ENCODE assay signal across 16 mouse cellular contexts in genomic region chr16:12516834-12517685, GRCm38 (mm10).
A peak's percentile ranks its signal among the peaks of the same experiment; 100 is the strongest.
DNase-seq lines count a peak whose midpoint lies in the region; ATAC-seq lines count a peak whose summit lies in the region.
"Had no signal": no experiment of that assay in that cellular context is flagged by ENCODE, and none has a peak within 500 bp of the region (broad histone marks: within the 10 kb centered on the region; RNA-seq: fewer than 3 reads in every experiment).

No protein-coding gene starts in this region.

- peak; percentile 27 for DNase-seq in embryonic facial prominence, embryonic 14.5 days (ENCODE audit: low spot score)
- DNase-seq in embryonic facial prominence, embryonic 10.5 days (ENCODE audit: low spot score): no peak
- peak; percentile 6 for DNase-seq in kidney, postnatal 10 days
- DNase-seq in kidney, postnatal 14 days: no peak
- peak; percentile 45 for DNase-seq in lung, postnatal 10 days
- no peak for DNase-seq in lung, postnatal 36 days
- DNase-seq in T-cell, adult 2 months (ENCODE audit: low spot score): no peak
- DNase-seq: adrenal gland, postnatal 25 days; cerebellum, postnatal 10 days; embryo, embryonic 11 days; gastrocnemius, postnatal 10 days had no signal

- 56% methylated on average over 8 of the region's 8 CpGs for WGBS in embryonic facial prominence, embryonic 14.5 days
- WGBS in embryonic facial prominence, embryonic 10.5 days: 88% methylated on average over 8 of the region's 8 CpGs
- WGBS in stomach, embryonic 16.5 days: 39% methylated on average over 8 of the region's 8 CpGs

- H3K9ac ChIP-seq in embryonic facial prominence, embryonic 14.5 days (ENCODE audit: low read depth, low read length): no peak overlapping the region
- H3K9ac ChIP-seq in stomach, embryonic 16.5 days (ENCODE audit: low read length): no peak overlapping the region
- H3K9ac ChIP-seq: hindbrain, embryonic 15.5 days; limb, embryonic 12.5 days had no signal

- no peak overlapping the region for H3K4me3 ChIP-seq in embryonic facial prominence, embryonic 14.5 days (ENCODE audit: low read depth, low read length)
- H3K4me3 ChIP-seq in embryonic facial prominence, embryonic 10.5 days: no peak overlapping the region
- H3K4me3 ChIP-seq in stomach, embryonic 16.5 days (replicated peaks; ENCODE audit: low read length): no peak overlapping the region
- H3K4me3 ChIP-seq: erythroblast, embryonic 14.5 days; hindbrain, embryonic 15.5 days; limb, embryonic 12.5 days had no signal

- no peak overlapping the region for H3K27ac ChIP-seq in embryonic facial prominence, embryonic 14.5 days (replicated peaks; ENCODE audit: low read depth, low read length)
- H3K27ac ChIP-seq in embryonic facial prominence, embryonic 10.5 days (replicated peaks): no peak overlapping the region
- peak overlapping the region; percentile 55 for H3K27ac ChIP-seq in stomach, embryonic 16.5 days (ENCODE audit: low read length)
- H3K27ac ChIP-seq: hindbrain, embryonic 15.5 days; limb, embryonic 12.5 days had no signal

- H3K4me2 ChIP-seq in embryonic facial prominence, embryonic 14.5 days (ENCODE audit: low read depth, low read length): no peak overlapping the region
- no peak overlapping the region for H3K4me2 ChIP-seq in stomach, embryonic 16.5 days (ENCODE audit: low read depth, low read length)
- H3K4me2 ChIP-seq: hindbrain, embryonic 15.5 days; limb, embryonic 12.5 days; midbrain, embryonic 11.5 days had no signal

- ATAC-seq in embryonic facial prominence, embryonic 14.5 days (ENCODE audit: low read depth): no peak
- ATAC-seq in stomach, embryonic 16.5 days (ENCODE audit: insufficient read depth, low FRiP score): peak; percentile 58

- no peaks in the 10 kb centered on the region for H3K36me3 ChIP-seq in embryonic facial prominence, embryonic 14.5 days (ENCODE audit: control insufficient read depth, insufficient read depth, low read length)
- H3K36me3 ChIP-seq in embryonic facial prominence, embryonic 10.5 days (replicated peaks): no peaks in the 10 kb centered on the region
- H3K36me3 ChIP-seq in stomach, embryonic 16.5 days (ENCODE audit: control insufficient read depth, insufficient read depth, low read length): no peaks in the 10 kb centered on the region
- H3K36me3 ChIP-seq: hindbrain, embryonic 15.5 days; limb, embryonic 12.5 days had no signal

- peaks cover 14% of the 10 kb centered on the region; the same call in 1 of the 2 replicates for H3K4me1 ChIP-seq in embryonic facial prominence, embryonic 14.5 days (ENCODE audit: control insufficient read depth, insufficient read depth, low read length)
- no peaks in the 10 kb centered on the region for H3K4me1 ChIP-seq in embryonic facial prominence, embryonic 10.5 days
- peaks cover 3% of the 10 kb centered on the region for H3K4me1 ChIP-seq in stomach, embryonic 16.5 days (ENCODE audit: control insufficient read depth, insufficient read depth, low read length)
- H3K4me1 ChIP-seq: hindbrain, embryonic 15.5 days; limb, embryonic 12.5 days had no signal

- H3K27me3 ChIP-seq in embryonic facial prominence, embryonic 14.5 days (replicated peaks; ENCODE audit: control insufficient read depth, insufficient read depth, low read length): no peaks in the 10 kb centered on the region
- no peaks in the 10 kb centered on the region for H3K27me3 ChIP-seq in embryonic facial prominence, embryonic 10.5 days (replicated peaks; ENCODE audit: low read depth, poor library complexity, severe bottlenecking)
- H3K27me3 ChIP-seq in stomach, embryonic 16.5 days (ENCODE audit: control insufficient read depth, insufficient read depth, low read length): no peaks in the 10 kb centered on the region
- H3K27me3 ChIP-seq: hindbrain, embryonic 15.5 days; limb, embryonic 12.5 days had no signal

- H3K9me3 ChIP-seq in embryonic facial prominence, embryonic 14.5 days (ENCODE audit: control insufficient read depth, low read length): no peaks in the 10 kb centered on the region
- H3K9me3 ChIP-seq in embryonic facial prominence, embryonic 10.5 days: no peaks in the 10 kb centered on the region
- no peaks in the 10 kb centered on the region for H3K9me3 ChIP-seq in stomach, embryonic 16.5 days (replicated peaks; ENCODE audit: control insufficient read depth, low read length)
- H3K9me3 ChIP-seq: hindbrain, embryonic 15.5 days; limb, embryonic 12.5 days had no signal

Comparison
In these comparisons a context has a peak if more than half of its experiments do, and no peak if none do; other contexts are left out.
1. DNase-seq: peak in embryonic facial prominence, embryonic 14.5 days (single experiment), kidney, postnatal 10 days (single experiment) and lung, postnatal 10 days (single experiment); none in embryonic facial prominence, embryonic 10.5 days (single experiment), kidney, postnatal 14 days (single experiment), lung, postnatal 36 days (single experiment) and T-cell, adult 2 months (single experiment).